Mouse (Mus musculus) c-Kit-positive CD71-negative TER-119-negative erythroid progenitor cells, embryonic 14.5 days (primary cell): Measurements from ENCODE around the gene Il5ra.

Source experiments
- DNase-seq: peaks from one replicate; pipeline ENCODE4 v3.0.0-alpha.2; 2013; ENCODE audit warnings: low read depth

Gene Il5ra

DNA sequence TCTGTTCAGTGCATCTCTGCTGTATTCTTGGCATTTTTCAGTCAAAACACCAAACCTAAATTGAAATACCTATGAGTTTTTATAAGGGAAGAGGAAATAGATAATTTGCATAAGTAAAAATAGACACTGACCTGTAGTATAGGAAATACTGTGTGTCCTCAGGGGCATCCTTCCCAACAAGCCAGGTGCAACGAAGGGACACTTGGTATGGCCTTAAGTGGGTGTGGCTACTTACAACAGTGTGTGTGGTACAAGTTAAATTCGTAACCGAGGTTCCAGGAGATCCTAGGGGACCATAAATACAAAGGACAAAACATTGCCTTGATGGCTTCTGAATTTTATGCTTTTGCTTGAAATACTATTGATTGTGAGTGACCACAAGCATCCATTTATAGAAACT is 10.6 kb downstream of the Il5ra start:
- no peak for DNase-seq

- DNase-seq: no peak
These were observed 16.3 kb downstream of the Il5ra start for GRCm38 (mm10) chr6:106732563-106732962.

- DNase-seq: no peak
These were observed 19.0 kb downstream of the Il5ra start for GRCm38 (mm10) chr6:106729682-106730314.

DNA sequence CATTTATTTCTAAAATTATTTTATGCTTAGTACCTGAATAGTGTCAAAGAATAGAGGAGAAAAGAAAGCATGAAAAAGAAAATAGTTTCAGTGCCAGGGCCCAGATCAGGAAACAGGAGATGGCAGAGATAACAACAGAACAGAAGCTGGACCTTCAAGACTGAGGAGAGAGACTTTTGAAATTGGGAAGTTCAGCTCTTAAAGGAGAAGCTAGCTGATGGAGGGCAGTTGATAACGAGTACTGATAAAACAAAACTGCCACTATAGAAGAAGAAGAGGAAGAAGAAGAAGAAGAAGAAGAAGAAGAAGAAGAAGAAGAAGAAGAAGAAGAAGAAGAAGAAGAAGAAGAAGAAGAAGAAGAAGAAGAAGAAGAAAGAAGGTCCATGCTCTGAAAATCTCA is 21.1 kb downstream of the Il5ra start:
- DNase-seq: no peak

- no peak for DNase-seq
These were observed 22.8 kb downstream of the Il5ra start for GRCm38 (mm10) chr6:106726078-106726477.

GRCm38 (mm10) chr6:106725642-106726041 is 23.2 kb downstream of the Il5ra start:
- no peak for DNase-seq

GRCm38 (mm10) chr6:106705506-106706035 is 43.3 kb downstream of the Il5ra start:
- no peak for DNase-seq

DNA sequence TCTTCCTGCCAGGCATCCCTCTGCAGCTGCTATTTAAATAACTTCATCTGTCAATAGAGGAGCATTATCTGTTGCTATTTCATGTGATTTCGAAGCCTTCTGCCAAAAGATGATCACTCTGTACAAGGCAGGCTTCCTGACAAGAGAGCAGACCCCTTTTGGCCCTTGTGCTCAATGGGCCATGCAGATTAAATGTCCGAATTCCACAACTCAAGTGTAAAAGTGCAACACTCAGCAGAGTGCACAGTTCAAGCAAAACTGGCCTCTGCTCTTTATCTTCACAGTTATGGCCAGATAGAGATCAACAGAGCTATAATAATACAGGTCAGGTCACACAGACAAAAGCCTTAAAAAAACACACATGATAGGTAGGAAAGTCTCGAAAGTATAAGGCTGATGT is 46.9 kb downstream of the Il5ra start:
- DNase-seq: no peak

DNA sequence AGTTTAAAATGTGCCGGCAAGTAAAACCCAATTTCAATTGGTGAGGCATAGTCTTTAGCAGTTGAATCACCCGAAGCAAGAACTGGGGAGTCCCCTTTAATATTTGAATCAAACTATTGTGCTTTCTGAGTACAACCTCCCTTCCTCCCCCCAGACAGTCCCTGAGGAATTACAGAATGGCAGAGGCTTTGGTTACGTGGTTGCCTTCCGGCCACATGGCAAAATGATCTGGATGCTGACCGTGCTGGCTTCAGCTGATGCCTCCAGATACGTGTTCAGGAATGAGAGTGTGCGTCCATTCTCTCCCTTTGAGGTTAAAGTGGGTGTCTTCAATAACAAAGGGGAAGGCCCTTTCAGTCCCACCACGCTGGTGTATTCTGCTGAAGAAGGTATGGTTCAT is 73.3 kb downstream of the Il5ra start:
- DNase-seq: no peak

DNA sequence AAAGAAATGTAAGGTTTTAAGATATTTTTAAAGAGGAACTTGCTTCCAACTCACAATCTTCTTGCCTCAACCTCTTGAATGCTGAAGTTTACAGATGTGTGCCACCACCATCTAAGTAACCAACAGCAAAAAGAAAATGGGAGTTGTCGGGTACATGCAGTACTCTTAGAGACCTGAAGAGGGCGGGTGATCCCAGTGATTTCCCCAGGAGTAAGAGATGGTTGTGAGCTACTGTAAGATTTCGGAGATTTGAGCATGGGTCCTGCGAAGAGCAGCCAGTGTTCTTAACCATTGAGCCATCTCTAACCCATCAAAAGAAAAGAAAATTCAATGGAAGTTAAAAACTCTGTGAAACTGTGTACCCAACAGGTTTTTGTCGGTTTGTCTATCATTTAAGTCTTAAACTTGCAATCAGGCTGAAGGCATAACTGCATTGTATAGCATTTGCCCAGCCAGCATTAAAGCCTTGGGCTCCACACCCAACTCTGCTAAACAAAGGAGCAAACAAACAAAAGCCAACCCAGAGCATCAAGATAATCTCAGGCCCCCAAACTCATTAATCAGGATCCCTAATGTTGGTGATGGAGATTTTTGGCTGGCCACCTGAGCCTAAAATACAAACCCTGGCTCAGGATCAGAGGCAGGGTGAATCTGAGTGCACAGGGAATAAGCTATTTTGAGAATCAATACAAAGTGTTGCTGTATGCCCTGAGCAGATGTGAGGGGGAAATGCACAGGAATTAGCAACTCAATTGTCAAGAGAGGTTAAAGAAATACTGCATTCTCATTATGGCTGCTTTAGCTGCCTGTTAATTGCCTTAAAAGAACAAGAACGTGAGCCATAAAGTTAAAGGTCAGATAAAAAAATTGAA is 84.8 kb downstream of the Il5ra start:
- peak; percentile 29 for DNase-seq
